Mouse (Mus musculus): ENCODE results near the gene Maff.

DNA sequence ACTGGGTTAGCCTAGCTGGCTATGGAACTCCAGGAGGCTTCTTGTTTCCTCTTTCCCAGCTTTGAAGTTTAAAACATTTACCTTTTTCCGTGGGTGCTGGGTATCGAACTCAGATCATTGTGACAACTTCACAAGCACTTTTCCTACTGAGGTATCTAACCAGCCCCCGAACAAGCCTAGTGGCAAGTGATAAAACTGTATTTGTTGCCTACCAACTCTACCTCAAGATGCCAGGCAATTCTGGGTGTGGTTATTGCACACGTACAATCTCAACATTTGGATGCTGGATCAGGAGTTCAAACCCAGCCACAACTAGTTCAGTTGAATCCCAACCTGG is 17.5 kb upstream of the Maff start:
- TF ChIP-seq POLR2A (IDR thresholded peaks at IDR 0.05; ENCODE audit: borderline replicate concordance, insufficient read depth, low read length) (no peak), CTCF (IDR thresholded peaks at IDR 0.05; ENCODE audit: borderline replicate concordance, insufficient read depth, low read depth, low read length) (no peak)

All from cerebellum, adult 2 months (tissue).